Comparison of ENCODE assay signal across 22 mouse cellular contexts in genomic region chr13:39278101-39278500, GRCm38 (mm10).
A peak's percentile ranks its signal among the peaks of the same experiment; 100 is the strongest.
DNase-seq lines count a peak whose midpoint lies in the region; ATAC-seq and TF ChIP-seq lines count a peak whose summit lies in the region.
"Had no signal": no experiment of that assay in that cellular context is flagged by ENCODE, and none has a peak within 500 bp of the region (broad histone marks: within the 10 kb centered on the region; RNA-seq: fewer than 3 reads in every experiment).

No protein-coding gene starts in this region.

- WGBS in heart, embryonic 10.5 days, result 79% methylated on average over 1 of the region's 1 CpGs
- 83% methylated on average over 1 of the region's 1 CpGs for WGBS in kidney, adult 2 months
- 90% methylated on average over 1 of the region's 1 CpGs for WGBS in kidney, embryonic 14.5 days

- no peak for ATAC-seq in kidney, embryonic 14.5 days (ENCODE audit: low FRiP score, low TSS enrichment)
- ATAC-seq: forebrain, postnatal 0 days; intestine, postnatal 0 days; midbrain, embryonic 16.5 days had no signal

- peak; percentile 82 for DNase-seq in heart, adult 11 months
- no peak for DNase-seq in heart, embryonic 10.5 days (ENCODE audit: low spot score)
- DNase-seq in kidney, adult 2 months, result peak; percentile 8
- peak; percentile 68 to 74 for DNase-seq in kidney, postnatal 4 days
- DNase-seq in kidney, adult 9 months, result no peak
- DNase-seq in lung, postnatal 25 days (ENCODE audit: low spot score), result peak; percentile 18
- DNase-seq in gastrocnemius, postnatal 36 days, result no peak
- DNase-seq: adrenal gland, adult 8-10 months; cerebellum, adult 2 months; forebrain, postnatal 0 days; liver; right cerebral cortex, postnatal 25 days had no signal

- no peak overlapping the region for H3K27ac ChIP-seq in heart, embryonic 10.5 days
- no peak overlapping the region for H3K27ac ChIP-seq in kidney, adult 2 months (ENCODE audit: insufficient read depth, low read depth, low read length)
- H3K27ac ChIP-seq in kidney, embryonic 14.5 days (ENCODE audit: low read depth, low read length), result no peak overlapping the region
- H3K27ac ChIP-seq: hindbrain, embryonic 14.5 days; liver, embryonic 14.5 days; lung, embryonic 15.5 days; midbrain, embryonic 10.5 days; stomach, embryonic 15.5 days had no signal

- H3K36me3 ChIP-seq in heart, embryonic 10.5 days, result no peaks in the 10 kb centered on the region
- no peaks in the 10 kb centered on the region for H3K36me3 ChIP-seq in kidney, adult 2 months (ENCODE audit: control insufficient read depth, insufficient read depth, low read length)
- H3K36me3 ChIP-seq in kidney, embryonic 14.5 days (ENCODE audit: control insufficient read depth, insufficient read depth, low read length), result no peaks in the 10 kb centered on the region
- H3K36me3 ChIP-seq: lung, embryonic 15.5 days; midbrain, embryonic 10.5 days; stomach, embryonic 15.5 days had no signal

- H3K4me2 ChIP-seq in kidney, embryonic 14.5 days (replicated peaks; ENCODE audit: low read depth, low read length), result no peak overlapping the region
- H3K4me2 ChIP-seq: hindbrain, embryonic 14.5 days; lung, embryonic 15.5 days; stomach, embryonic 15.5 days had no signal

- no peaks in the 10 kb centered on the region for H3K4me1 ChIP-seq in heart, embryonic 10.5 days
- no peaks in the 10 kb centered on the region for H3K4me1 ChIP-seq in kidney, adult 2 months (ENCODE audit: control insufficient read depth, insufficient read depth, low read length)
- no peaks in the 10 kb centered on the region for H3K4me1 ChIP-seq in kidney, embryonic 14.5 days (ENCODE audit: control insufficient read depth, insufficient read depth, low read length)
- H3K4me1 ChIP-seq: lung, embryonic 15.5 days; midbrain, embryonic 10.5 days; stomach, embryonic 15.5 days had no signal

- no peaks in the 10 kb centered on the region for H3K27me3 ChIP-seq in heart, embryonic 10.5 days (ENCODE audit: insufficient read depth, poor library complexity, severe bottlenecking)
- H3K27me3 ChIP-seq in kidney, adult 2 months (replicated peaks; ENCODE audit: control insufficient read depth, insufficient read depth, low read length), result no peaks in the 10 kb centered on the region
- no peaks in the 10 kb centered on the region for H3K27me3 ChIP-seq in kidney, embryonic 14.5 days (ENCODE audit: control insufficient read depth, insufficient read depth, low read length)
- H3K27me3 ChIP-seq: CH12.LX; lung, embryonic 15.5 days; stomach, embryonic 15.5 days had no signal

- no peak overlapping the region for H3K9ac ChIP-seq in kidney, embryonic 14.5 days (ENCODE audit: low read depth, low read length)
- H3K9ac ChIP-seq: forebrain, postnatal 0 days; hindbrain, embryonic 14.5 days; liver, embryonic 14.5 days; lung, embryonic 15.5 days; stomach, embryonic 15.5 days had no signal

- no peaks in the 10 kb centered on the region for H3K9me3 ChIP-seq in heart, embryonic 10.5 days
- no peaks in the 10 kb centered on the region for H3K9me3 ChIP-seq in kidney, embryonic 14.5 days (ENCODE audit: control insufficient read depth, low read length)
- H3K9me3 ChIP-seq: lung, embryonic 15.5 days; midbrain, embryonic 10.5 days; stomach, embryonic 15.5 days had no signal

- TF ChIP-seq CTCF in kidney, adult 2 months (conservative IDR thresholded peaks at IDR 0.05; ENCODE audit: insufficient read depth, insufficient read length, low read depth, low read length), result no peak

- no peak for TF ChIP-seq POLR2A in kidney, adult 2 months (IDR thresholded peaks at IDR 0.05; ENCODE audit: low read depth, low read length)

- H3K4me3 ChIP-seq in heart, embryonic 10.5 days, result no peak overlapping the region
- no peak overlapping the region for H3K4me3 ChIP-seq in kidney, adult 2 months (ENCODE audit: insufficient read depth, low read depth, low read length)
- H3K4me3 ChIP-seq in kidney, embryonic 14.5 days (ENCODE audit: low read length), result no peak overlapping the region
- H3K4me3 ChIP-seq: erythroblast, embryonic 14.5 days; lung, embryonic 15.5 days; midbrain, embryonic 10.5 days; stomach, embryonic 15.5 days had no signal

- intact Hi-C loops in gastrocnemius, postnatal 36 days (cut with DNase I), result no loop called here

Comparison
In these comparisons a context has a peak if more than half of its experiments do, and no peak if none do; other contexts are left out.
1. DNase-seq: peak in heart, adult 11 months (single experiment), kidney, adult 2 months (single experiment), kidney, postnatal 4 days (2 of 2) and lung, postnatal 25 days (single experiment); none in heart, embryonic 10.5 days (single experiment), kidney, adult 9 months (single experiment) and gastrocnemius, postnatal 36 days (0 of 2).